Mouse (Mus musculus) midbrain, embryonic 16.5 days (tissue): ENCODE measurements around the gene Olfr836. TPM values are rescaled to one million over a fixed set of nuclear protein-coding genes. Genes with fewer than 3 reads are reported as not detected.
"Not testable (repeated sequence)": the region's sequence is repeated elsewhere in the genome, so short reads cannot be mapped to it uniquely, and the experiment has no call there.

Source experiments
- ATAC-seq: fragments of 200-750 bp; cut with Nextera tagmentation; 2 replicates; pipeline ENCODE4 v1.8.0; 2017; ENCODE audit warnings: moderate TSS enrichment
- H3K27ac ChIP-seq: fragments of 300-500 bp; sonication (generic); 2 replicates; pipeline ENCODE4 v1.5.1; 2014; ENCODE audit warnings: mild to moderate bottlenecking, low read length, mixed read lengths
- H3K27me3 ChIP-seq: fragments of 300-500 bp; sonication (generic); 2 replicates; pipeline ENCODE4 v1.6.1; 2014; ENCODE audit warnings: low read depth, low read length, mixed read lengths; ENCODE audit not compliant: control insufficient read depth, insufficient read depth
- H3K36me3 ChIP-seq: fragments of 300-500 bp; sonication (generic); 2 replicates; pipeline ENCODE4 v1.6.1; 2014; ENCODE audit warnings: mild to moderate bottlenecking, low read length, moderate library complexity, mixed read lengths; ENCODE audit not compliant: control insufficient read depth, insufficient read depth
- H3K4me1 ChIP-seq: fragments of 300-500 bp; sonication (generic); 2 replicates; pipeline ENCODE4 v1.6.1; 2014; ENCODE audit warnings: mild to moderate bottlenecking, low read length, mixed read lengths; ENCODE audit not compliant: control insufficient read depth, insufficient read depth
- H3K4me2 ChIP-seq: fragments of 300-500 bp; sonication (generic); 2 replicates; pipeline ENCODE4 v1.6.1; 2014; ENCODE audit warnings: mild to moderate bottlenecking, low read length, mixed read lengths
- H3K4me3 ChIP-seq: fragments of 300-500 bp; sonication (generic); 2 replicates; pipeline ENCODE4 v1.5.1; 2014; ENCODE audit warnings: low read depth, mild to moderate bottlenecking, low read length, moderate library complexity, mixed read lengths
- H3K9ac ChIP-seq: fragments of 300-500 bp; sonication (generic); 2 replicates; pipeline ENCODE4 v1.6.1; 2014; ENCODE audit warnings: low read depth, low read length, mixed read lengths
- H3K9me3 ChIP-seq: fragments of 300-500 bp; sonication (generic); replicated peaks from 2 replicates; pipeline ENCODE4 v1.6.1; 2014; ENCODE audit warnings: mild to moderate bottlenecking, low read length, mixed read lengths; ENCODE audit not compliant: control insufficient read depth, poor library complexity, severe bottlenecking
- WGBS: fragments of 180-500 bp; shearing (Covaris S2); extraction: QIAGEN DNeasy Blood & Tissue Kit; methylation state at CpG from one replicate; pipeline ENCODE4 v1.1.7; 2014; 5-methylcytosine and 5-hydroxymethylcytosine counted together
- polyA plus RNA-seq: library from polyadenylated mRNA; unstranded; fragments of >200 nt; fragmentation: Nextera tagmentation; extraction: Ambion mirVana; gene quantifications from 2 replicates; pipeline ENCODE4 v1.2.1, GENCODE M21; 2015

Gene Olfr836
- not detected in 2 replicates for polyA plus RNA-seq

GRCm38 (mm10) chr9:19120082-19120481 is at the start of gene Olfr836:
Gene Olfr836 (plus strand): TSS chr9:19120382.
- Histone ChIP-seq H3K4me2 (no peak within 1 kb of the TSS), H3K9me3 (0 out of 2 replicates have a peak, but pooled peaks cover 5% of the 10 kb centered on the region), H3K27me3 (no peaks in the 10 kb centered on the region), H3K27ac (no peak within 1 kb of the TSS), H3K4me1 (no peaks in the 10 kb centered on the region), H3K4me3 (no peak within 1 kb of the TSS), H3K9ac (no peak within 1 kb of the TSS), H3K36me3 (no peaks in the 10 kb centered on the region)
- no peak for ATAC-seq

DNA sequence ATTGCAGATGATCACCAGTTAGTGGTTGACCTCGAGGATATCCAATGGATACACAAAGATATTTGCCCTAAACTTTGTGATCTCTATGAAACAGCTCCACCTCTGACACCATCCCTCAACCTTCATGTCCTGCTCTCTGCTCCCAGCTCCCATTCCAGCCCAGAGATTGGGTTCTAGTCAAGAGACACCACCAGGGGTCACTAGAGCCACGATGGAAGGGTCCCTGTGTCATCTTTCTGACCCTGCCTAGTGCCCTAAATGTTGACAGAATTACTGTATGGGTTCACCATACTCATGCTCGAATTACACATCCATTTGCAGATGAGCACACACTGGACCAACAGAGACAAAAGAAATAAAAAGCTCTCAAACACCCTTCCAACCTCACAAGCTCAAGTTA is 35.2 kb upstream of the Olfr836 start:
- Histone ChIP-seq H3K27ac (no peak overlapping the region), H3K27me3 (no peaks in the 10 kb centered on the region), H3K4me3 (no peak overlapping the region), H3K4me1 (no peaks in the 10 kb centered on the region), H3K9ac (no peak overlapping the region), H3K9me3 (peaks cover 5% of the 10 kb centered on the region; the same call in 1 of the 2 replicates), H3K36me3 (no peaks in the 10 kb centered on the region), H3K4me2 (no peak overlapping the region)
- ATAC-seq = no peak
- 35% methylated on average over 3 of the region's 3 CpGs for WGBS

- ATAC-seq, H3K27me3 ChIP-seq, H3K9ac ChIP-seq, H3K27ac ChIP-seq, H3K4me1 ChIP-seq, H3K4me2 ChIP-seq, H3K36me3 ChIP-seq, H3K4me3 ChIP-seq: not testable (repeated sequence)
- WGBS = 59% methylated on average over 6 of the region's 6 CpGs
- peaks cover 22% of the 10 kb centered on the region for H3K9me3 ChIP-seq
Measured at GRCm38 (mm10) chr9:19092889-19093753, 27.1 kb upstream of the Olfr836 start.

DNA sequence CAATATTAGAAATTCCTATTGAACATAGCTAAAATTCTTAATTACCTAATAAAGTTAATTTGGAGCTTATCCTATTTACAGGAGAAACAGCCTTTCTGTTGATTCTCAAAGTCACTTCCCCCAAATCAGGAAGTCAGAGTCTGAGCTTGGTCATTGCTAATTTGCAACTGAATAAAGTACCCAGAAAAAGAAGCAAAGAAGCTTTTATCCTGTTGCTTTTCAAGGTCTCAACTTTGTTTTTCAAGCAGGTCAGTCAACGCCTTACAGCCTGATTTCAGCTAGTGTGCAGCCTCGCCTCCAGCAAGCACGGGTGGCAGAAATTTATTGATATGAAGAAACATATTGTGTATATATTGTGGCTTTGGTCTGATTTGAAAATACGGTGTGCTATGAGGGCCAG is 22.9 kb upstream of the Olfr836 start:
- 91% methylated on average over 4 of the region's 4 CpGs for WGBS
- ATAC-seq = no peak
- Histone ChIP-seq H3K27me3 (no peaks in the 10 kb centered on the region), H3K27ac (no peak overlapping the region), H3K9me3 (peaks cover 17% of the 10 kb centered on the region; the same call in 1 of the 2 replicates), H3K4me2 (no peak overlapping the region), H3K9ac (no peak overlapping the region), H3K4me3 (no peak overlapping the region), H3K36me3 (no peaks in the 10 kb centered on the region), H3K4me1 (no peaks in the 10 kb centered on the region)

DNA sequence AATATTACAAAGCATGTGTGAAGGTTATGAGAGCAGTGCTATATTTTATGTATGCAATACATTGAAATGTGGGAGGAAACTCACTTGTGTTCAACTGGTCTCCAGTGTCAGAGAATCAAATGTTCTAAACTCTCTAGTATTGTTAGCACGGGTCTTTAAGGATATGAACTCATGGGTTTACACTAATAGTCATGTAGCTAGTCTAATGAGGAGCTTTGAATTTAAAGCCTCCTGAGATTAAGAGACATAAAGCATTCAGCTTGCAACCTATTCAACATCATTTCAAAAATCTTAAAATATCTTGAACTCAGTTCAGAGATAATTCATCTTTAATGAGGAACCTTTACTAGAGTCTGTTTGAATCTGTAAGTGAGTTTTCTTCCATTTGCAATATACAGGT is 15.8 kb downstream of the Olfr836 start, which contains the start of gene Olfr837:
Olfr837 (plus strand) TSS at position 301 of the 400 bp plus-strand sequence.
- no peak within 1 kb of the TSS for H3K9ac ChIP-seq
- ATAC-seq = no peak
- H3K36me3 ChIP-seq = no peaks in the 10 kb centered on the region
- H3K4me1 ChIP-seq = no peaks in the 10 kb centered on the region
- H3K27me3 ChIP-seq = no peaks in the 10 kb centered on the region
- H3K4me2 ChIP-seq = no peak within 1 kb of the TSS
- no peak within 1 kb of the TSS for H3K27ac ChIP-seq
- H3K4me3 ChIP-seq = no peak within 1 kb of the TSS
- 0 out of 2 replicates have a peak, but pooled peaks cover 4% of the 10 kb centered on the region for H3K9me3 ChIP-seq
- whole genome bisulfite sequencing = 71% methylated on average over 1 of the region's 1 CpGs

Other genes starting within 250 kb of the Olfr836 start
- gene Olfr830, start 245.7 kb upstream of the Olfr836 start, polyA plus RNA-seq = not detected in 2 replicates
- not detected in 2 replicates for gene Olfr832, start 183.3 kb upstream of the Olfr836 start, polyA plus RNA-seq
- gene Olfr834, start 132.4 kb upstream of the Olfr836 start, polyA plus RNA-seq = not detected in 2 replicates
- gene Olfr835, start 87.6 kb upstream of the Olfr836 start, polyA plus RNA-seq = not detected in 2 replicates
- gene Olfr837, start 15.9 kb downstream of the Olfr836 start, polyA plus RNA-seq = not detected in 2 replicates
- not detected in 2 replicates for gene Olfr839-ps1, start 56.9 kb downstream of the Olfr836 start, polyA plus RNA-seq
- not detected in 2 replicates for gene Olfr843, start 131.6 kb downstream of the Olfr836 start, polyA plus RNA-seq
- gene Olfr844, start 196.0 kb downstream of the Olfr836 start, polyA plus RNA-seq = not detected in 2 replicates
- gene Olfr845, start 216.1 kb downstream of the Olfr836 start, polyA plus RNA-seq = not detected in 2 replicates
- gene Olfr846, start 243.6 kb downstream of the Olfr836 start, polyA plus RNA-seq = not detected in 2 replicates